Mouse (Mus musculus) megakaryocyte, adult 5-6 weeks (primary cell): Measurements from ENCODE around the gene Vwc2l. TPM values are rescaled to one million over a fixed set of nuclear protein-coding genes. Genes with fewer than 3 reads are reported as not detected.

Experiments
- ATAC-seq: 2 replicates; pipeline ENCODE4 v1.8.0; 2016; ENCODE audit warnings: mild to moderate bottlenecking, inconsistent platforms; ENCODE audit not compliant: poor library complexity, severe bottlenecking
- total RNA-seq, 2 experiments: library from RNA; stranded (forward) in 1 of 2; stranded (reverse) in 1 of 2; fragments of 153-499, 151-499 nt in 1 of 2; fragments of 221-1000, 200-1000 nt in 1 of 2; gene quantifications; 2 replicates each; pipeline versions ENCODE4 v1.2.3 to v1.2.4; 2015 to 2017

The Vwc2l gene
- total RNA-seq (2015) (not detected in 2 replicates), total RNA-seq (2017) (not detected in 2 replicates)

DNA sequence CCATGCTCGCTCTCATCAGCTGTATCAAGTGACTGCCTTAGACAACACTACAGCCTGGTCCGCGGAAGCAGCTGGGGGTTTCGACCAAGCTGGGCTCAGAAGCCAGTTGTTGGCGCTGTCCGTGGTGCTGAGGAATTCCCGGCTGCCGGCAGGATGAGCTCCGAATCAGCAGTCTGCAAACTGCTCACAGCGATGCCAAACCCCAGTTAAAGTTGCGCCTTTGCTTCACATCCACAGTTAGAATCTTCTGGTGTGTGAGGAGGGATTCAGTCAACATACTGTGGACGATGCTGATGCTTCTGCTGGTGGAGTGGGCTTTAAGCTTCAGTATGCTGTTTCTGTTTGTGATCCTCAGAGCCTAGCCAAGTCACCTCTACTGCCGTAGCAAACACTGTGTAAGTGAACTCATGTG is at the start of gene Vwc2l:
Gene Vwc2l (plus strand): TSS at position 61 of the 412 bp plus-strand sequence.
- no peak for ATAC-seq

DNA sequence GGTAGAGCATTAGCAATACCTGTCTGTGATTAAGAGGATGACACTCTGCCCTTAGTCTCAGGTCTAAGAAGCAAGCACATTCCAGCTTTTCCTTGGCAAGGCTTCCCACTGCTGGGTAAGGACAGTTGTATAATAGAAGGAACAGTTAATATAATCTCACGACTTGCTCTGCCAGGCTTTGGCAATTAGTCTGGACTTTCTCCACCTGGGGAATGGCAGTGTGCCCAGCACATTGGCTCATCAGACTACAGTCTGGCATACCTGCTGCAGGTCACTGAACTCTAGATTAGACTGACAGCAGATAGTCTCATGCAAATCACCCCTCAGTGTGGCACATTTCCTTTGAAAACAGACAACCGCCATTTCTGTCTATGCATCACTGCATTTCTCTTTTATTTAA is 33.0 kb upstream of the Vwc2l start:
- ATAC-seq = no peak

DNA sequence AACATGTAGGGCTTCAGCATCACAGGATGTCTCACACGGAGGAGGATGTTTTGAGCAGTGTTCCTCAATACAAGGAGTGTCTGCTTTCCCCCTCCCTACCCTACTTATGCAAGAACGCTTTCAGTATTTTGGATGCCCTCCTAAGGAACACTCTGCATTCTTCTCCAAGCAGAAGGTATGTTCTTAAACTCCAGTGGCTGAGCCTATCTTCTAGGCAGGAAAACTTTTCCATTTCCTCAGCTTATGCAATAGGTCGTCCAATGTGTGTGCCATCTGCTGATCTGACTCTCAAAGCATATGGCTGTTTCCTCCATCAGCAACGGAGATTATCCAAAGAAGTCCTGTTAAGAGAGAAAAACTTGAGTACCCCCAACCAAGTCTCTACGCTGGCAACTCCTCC is 25.2 kb upstream of the Vwc2l start:
- no peak for ATAC-seq

DNA sequence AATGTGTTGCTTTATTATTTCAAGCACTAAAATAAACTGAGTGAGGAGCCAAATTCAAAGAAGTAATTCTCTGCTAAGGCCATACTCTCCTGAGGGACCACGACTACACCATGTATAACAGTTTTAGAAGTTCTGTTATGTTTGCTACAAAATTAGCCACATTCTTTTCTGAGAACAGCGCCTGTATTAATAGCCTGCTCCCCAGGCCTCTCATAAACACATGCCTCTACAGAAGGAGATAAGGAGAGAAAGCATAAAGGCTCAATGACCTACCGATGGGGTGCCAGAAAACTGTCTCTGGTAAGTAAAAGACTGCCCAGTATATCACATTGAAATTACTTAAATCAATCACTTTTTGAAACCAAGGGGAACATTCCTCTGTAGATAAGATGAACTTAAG is 21.6 kb upstream of the Vwc2l start:
- ATAC-seq = no peak

DNA sequence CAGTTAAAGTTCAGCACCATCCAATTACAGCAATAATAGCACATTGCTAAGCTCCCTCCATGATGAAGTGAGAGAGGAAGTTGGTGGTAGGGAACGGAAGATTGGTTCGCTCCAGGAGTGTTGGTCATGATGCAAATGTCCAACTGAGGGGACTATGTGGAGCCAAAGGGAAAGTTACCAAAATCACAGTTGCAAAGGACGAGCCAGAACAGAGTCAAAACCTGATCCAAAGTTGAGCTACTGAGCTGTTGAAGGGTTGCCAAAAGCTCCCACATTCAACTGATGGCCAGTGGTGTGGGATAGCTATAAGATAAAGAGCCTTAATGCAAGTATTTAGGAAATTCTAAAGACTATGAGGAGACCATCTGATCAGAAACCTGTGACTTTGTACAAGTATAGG is 19.7 kb upstream of the Vwc2l start:
- ATAC-seq = no peak

DNA sequence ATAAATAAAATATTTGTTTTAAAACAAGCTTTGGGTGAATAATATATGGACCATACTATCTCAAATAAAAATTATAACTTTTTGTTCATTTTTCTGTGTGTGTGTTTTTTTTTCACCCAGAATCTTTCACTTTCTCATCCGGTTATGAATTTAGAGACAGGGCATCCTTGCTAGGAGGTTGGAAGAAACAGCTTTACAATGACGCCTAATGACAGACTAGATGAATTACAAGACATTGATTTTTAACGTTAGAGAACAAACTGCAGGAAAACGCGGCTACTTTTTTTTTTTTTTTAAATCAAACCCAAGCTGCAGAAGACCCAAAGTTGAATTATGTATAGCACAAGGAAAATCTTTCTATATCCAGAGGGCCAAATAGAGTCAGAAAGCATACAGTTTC is 470 bp upstream of the Vwc2l start:
- no peak for ATAC-seq

DNA sequence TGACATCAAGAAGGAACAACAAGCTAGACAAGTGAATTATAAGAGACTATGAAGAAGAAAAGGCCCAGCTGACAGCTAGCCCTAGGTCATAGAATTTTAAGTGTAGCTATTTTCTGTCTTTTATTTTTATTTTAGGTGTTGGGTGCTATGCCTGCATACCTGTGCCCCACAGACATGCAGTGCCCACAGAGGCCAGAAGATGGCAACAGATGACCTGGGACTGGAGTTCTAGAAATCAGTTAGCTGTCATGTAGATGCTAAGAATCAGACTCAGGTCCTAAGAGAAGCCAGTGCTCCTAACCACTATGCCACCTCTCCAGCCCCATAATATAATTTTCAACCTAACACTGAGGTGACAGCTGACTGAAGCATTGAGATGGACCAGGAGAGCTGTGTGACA is 61.6 kb downstream of the Vwc2l start:
- ATAC-seq = no peak

DNA sequence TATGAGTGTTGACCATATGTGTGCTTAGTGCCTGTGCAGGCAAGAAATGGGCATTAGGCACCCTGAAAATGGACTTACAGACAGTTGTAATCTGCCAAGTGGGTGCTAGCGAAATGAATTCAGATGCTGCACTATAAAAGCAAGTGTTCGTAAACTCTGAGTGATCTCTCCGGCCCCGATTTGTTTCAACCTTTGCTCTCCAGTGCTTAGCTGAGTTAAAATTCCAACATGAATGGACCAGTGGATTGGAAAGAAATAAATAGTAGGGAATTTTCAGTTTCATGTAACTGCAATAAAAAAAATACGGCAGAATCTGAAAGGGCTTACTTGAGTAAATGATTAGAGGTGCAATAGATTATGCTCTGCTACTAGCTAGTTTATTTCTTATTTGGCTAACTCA is 66.1 kb downstream of the Vwc2l start:
- ATAC-seq = no peak

DNA sequence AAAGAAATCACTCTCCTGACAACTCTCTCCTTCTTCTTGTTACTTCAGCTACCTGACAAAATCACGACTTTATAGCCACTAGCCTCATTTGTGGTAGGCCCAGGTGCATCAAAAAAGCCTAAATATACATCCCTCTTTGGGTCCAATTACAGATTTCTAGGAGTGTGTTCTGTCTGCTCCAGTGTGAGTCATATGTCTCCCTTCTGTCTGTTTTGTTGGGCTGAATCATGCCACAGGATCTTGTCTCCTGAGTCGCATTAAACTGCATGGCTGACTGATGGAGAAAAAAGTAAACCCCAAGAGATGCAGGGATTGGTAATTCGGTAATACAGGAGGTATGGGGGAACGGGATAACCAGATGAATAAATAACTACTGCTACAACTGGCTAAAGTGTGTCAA is 69.6 kb downstream of the Vwc2l start:
- no peak for ATAC-seq

DNA sequence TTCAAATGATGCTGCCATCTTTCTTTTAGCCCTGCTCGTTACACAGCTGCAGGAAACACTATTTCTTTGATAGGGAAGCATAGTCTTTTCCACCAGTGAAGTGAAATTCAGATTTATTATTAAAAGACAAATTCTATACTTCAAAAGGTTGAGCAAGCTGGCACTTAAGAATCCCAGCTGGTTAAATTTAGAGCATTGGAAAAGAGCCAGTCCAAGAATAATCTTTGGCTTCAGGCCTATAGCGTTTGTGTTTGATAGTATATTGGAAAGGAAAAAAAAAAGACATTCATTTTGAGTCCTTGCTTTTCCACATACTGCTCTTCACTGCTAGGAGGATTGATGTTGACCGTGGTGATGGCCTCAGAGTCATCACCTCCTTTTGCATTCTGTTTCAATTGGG is 77.9 kb downstream of the Vwc2l start:
- ATAC-seq = no peak

DNA sequence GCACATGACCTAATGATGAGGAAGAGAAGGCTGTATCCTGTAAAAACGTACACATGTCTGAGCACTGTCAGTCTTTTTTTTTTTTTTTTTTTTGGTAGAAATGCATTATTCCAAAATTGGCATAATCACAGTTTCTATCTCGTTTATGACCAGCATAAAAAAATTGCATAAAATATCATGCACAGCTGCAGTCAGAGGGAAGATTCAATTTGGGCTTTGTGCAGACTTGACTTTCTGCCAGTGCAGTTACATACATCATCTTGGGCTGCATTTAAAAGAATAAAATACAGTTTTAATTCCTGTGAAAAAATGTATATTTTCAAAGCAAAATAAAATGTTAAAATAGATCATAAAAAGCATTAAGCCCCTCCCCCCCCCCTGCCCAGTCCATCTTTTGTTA is 97.6 kb downstream of the Vwc2l start:
- no peak for ATAC-seq

DNA sequence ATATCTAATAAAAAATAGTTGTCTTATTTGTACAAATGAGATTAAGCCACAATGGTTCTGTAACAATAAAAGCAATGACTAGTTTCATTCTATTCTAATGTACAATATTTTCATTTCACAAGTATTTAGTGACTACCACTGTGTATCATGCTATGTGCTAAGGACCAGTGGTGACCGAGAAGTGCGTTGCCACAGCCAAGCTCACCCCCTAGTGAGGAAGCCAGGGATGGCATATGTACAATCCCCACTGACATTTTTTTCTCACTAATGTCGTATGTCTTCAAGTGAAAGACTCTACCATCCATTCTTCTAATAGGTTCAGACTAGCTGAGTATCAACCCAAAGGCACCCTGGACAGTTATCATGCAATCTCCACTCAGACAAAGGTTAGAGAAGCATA is 107.7 kb downstream of the Vwc2l start:
- no peak for ATAC-seq

DNA sequence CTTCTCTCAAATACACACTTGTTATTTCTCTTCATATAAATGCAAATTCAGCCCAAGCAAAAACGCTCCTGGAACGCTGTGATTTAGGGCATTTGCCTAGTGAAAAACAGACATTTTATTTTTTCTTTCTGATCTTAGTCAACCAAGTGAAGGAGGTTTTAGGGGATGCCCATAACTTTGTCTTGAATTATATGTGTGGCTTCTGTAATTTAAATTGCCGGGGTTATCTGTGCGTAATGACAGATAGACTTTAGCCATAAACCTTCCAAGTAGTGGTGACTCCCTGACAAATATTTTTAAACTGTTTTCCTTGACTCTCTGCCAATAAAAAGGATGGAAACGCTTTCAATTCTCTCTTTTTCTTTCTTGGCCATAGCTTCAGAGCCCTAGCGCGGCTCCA is 116.7 kb downstream of the Vwc2l start:
- ATAC-seq = no peak

DNA sequence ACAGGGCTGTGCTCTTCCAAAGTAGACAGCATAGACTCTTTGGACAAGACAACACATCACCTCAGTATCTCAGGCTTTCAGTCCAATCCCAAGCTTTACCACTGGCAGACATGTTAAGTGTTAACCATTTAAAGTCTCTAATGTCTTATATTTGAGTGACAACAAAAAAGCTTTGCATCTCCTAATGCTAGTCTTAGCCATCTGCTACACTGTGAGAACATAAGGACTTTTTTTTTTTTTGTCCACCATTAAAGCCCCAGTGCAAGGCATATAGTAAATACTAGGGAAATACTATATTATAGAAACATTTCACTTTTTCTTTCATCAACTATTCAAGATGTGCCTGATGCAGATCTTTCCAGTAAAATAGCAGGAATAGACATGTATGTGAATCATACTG is 119.8 kb downstream of the Vwc2l start:
- no peak for ATAC-seq

DNA sequence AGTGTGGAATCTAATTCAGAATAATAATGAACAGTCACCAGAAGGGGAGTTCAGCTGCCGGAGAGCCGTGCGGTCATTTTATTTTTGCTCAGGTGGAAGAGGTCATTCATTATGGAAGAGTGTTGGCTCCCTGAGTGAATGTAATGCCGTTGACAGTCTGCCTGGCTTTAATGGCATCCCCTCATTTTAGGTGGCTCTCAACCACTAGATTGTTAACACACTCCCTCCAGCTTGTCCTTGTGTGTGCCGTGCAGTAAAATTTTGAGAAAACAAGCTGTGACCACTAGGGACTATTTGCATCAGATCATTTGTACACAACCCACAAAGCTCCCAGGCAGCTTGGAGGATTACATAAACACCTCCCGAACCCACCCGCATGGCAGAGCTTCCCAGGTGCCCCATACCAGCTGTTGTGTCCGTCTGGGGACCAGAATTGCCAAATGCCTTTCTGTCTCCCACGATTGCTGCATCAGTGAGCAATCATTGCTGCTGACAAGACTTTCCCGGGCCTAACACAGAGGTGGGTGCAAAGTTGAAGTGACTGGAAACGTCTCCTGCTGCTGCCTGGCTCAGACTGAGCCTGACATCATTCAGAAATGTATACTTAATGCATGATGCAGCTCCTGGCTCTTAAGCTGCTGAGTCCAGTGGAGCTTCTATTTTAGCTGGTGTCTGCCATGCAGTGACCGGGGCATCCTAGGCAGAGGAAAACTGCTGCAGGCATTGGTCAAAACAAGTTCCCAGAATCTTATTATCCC is 126.3 kb downstream of the Vwc2l start:
- ATAC-seq = no peak

DNA sequence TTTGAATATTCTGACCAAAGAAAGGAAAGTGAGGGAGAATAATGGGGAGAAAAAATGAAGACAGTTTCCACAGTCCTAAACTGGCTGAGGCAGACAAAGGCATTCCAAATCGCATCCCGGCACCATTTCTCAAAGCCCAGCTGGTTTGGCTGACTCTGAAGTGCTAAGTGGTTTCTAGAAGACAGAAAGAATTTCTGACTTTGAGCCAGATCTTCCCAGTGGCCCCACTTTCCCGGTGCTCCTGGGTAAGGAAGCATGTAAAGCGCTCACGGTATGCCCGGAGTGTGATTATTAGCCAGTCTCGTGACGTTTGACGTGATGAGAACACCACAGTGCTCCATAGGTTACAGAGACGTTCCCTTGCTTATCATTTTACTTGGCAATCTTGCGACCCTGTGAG is 127.9 kb downstream of the Vwc2l start:
- ATAC-seq = no peak

DNA sequence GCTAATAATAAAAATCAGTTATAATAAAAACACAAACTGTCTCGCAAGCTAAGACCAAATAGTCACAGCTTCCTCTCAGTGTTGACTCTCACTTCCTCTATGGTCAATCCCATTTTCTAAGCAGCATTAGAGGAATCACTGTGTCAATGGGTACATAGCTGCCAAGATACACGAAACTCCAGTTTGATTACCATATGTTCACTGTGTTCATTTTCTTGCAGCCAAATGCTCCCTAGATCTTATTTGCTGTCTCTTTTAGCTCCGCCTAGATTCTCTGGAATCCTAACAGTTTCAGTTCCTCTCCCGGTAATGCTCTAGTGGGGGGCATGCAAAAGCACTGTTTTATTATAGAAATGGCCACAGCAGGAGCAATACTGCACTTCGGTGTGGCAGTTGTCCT is 130.4 kb downstream of the Vwc2l start:
- ATAC-seq = peak; percentile 69

DNA sequence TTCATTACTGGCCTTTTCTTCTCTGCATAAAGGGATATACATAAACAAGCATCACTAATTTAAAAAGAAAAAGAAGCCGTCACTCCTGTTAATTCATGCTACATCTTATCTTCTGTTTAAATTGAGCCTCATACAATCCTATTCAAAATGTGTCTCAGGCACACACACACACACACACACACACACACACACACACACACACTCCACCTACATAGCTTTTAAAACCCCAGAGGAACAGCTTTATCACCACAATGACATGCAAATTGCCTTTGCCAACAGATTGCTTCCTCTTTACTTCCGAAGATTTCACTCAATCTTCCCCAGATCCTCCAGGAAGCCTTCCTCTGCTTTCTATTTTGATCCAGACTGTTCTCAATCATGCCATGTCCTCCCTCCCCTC is 136.2 kb downstream of the Vwc2l start:
- no peak for ATAC-seq

DNA sequence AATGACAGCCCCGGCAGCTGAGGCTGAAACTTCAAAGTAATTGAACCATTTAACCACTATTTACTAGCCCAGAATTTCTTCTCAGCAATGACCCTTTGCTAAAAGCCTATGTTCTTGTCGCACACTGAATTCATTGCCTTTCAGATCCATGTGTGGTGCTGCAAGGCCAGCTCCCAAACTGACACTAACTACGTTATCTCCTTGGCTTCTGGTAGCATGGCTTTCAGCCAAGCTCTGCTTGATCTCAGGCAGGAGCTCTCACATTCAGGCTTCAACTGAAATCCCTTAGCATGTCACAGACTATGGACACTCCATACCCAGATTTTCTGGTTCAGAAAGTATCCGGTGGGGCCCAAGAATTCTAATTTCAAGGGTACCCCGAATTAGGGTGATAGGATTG is 140.6 kb downstream of the Vwc2l start:
- ATAC-seq = no peak

DNA sequence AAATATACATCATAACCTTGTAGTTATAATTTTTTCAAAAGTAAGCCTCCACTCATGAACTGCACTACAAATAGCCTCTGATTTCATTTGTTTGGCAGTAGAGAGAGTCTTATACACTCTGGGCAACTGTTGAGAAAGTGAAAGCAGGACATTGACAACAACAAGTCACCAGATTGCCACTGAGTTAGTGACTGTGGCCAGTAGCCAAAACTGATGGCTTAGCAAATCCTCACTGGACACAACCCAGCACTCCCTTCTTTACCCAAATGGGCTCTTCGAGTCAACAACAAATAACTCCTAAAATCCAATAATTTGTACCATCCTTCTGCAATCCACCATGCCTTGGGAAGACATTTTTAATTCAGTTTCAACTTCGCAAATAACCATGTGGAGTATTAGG is 155.0 kb downstream of the Vwc2l start:
- no peak for ATAC-seq

DNA sequence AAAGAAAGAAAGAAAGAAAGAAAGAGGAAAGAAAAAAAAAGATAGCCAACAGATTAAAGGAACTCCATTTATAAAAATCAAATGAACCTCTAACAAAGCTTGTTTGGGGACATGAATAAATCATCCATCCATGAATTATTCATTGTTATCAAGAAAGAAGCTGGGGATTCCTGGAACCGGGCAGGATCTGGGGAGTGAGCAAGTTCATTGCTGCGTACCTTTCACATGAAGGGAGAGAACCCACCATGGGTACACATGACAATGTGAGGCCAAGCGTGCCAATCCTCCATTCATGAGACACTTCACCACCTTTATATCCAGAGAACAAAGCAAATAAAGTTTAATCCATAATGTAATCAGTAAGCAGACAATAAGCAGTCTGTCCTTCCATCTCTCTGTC is 155.8 kb downstream of the Vwc2l start:
- no peak for ATAC-seq

DNA sequence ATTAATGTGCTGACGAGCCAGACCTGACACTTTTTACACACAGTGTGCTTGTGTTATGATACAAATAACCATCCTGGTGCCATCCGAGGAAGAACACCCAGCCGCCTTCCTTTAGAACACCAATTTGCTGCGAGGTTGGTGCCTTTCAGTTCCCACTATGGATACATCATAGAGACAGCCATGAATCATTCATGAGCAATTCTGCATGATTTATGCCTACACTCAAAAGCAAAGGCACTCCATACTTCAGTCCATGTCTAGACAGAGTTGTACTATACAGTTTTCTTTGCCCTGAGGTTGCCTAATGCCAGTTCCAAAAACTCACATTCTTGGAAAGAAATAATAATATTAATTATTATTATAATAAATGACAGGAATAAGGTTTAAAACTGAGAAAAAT is 158.6 kb downstream of the Vwc2l start:
- no peak for ATAC-seq

DNA sequence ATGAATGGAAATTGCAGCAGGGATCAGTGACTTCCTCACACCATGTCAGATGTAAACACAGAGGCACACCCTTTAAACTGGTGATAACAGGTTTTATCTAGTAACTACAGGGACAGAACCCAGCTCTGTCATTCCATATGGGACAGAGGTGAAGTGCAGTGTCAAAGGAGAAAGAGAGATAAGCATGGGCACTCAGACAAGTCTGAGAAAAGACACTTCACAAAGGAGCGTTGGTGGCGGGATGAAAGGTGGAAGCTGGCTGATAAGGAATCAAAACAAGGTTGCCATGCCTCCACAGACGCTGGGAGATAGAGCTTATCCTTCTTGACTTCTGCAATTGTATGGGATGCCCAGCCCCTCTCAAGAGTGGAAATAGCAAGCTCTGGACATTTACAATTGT is 176.8 kb downstream of the Vwc2l start:
- ATAC-seq = no peak
